Mouse (Mus musculus) C2C12 (cell line): ENCODE results near the gene Dbn1. TPM values are rescaled to one million over a fixed set of nuclear protein-coding genes. Genes with fewer than 3 reads are reported as not detected.

Experiments used
- H3K27me3 ChIP-seq: one replicate; pipeline ENCODE4 v1.6.1; 2011; ENCODE audit not compliant: control insufficient read depth, insufficient read depth, insufficient read length
- H3K36me3 ChIP-seq: one replicate; pipeline ENCODE4 v1.6.1; 2011; ENCODE audit not compliant: control insufficient read depth, insufficient read depth
- H3K4me3 ChIP-seq: one replicate; pipeline ENCODE4 v1.5.1; 2011; ENCODE audit warnings: mild to moderate bottlenecking, control low read depth; ENCODE audit not compliant: poor library complexity, insufficient read depth, severe bottlenecking
- H3K79me2 ChIP-seq: one replicate; pipeline ENCODE4 v1.6.1; 2011; ENCODE audit not compliant: control insufficient read depth, insufficient read depth
- H3K79me3 ChIP-seq: one replicate; pipeline ENCODE4 v1.6.1; 2011; ENCODE audit warnings: low read depth, control low read depth
- H3ac ChIP-seq: one replicate; pipeline ENCODE3; 2011; ENCODE audit warnings: low read depth; ENCODE audit not compliant: control insufficient read depth, insufficient read length
- CEBPB ChIP-seq: IDR thresholded peaks from one replicate; pipeline ENCODE4 v1.6.1; 2011; ENCODE audit warnings: low read depth, mild to moderate bottlenecking, control low read depth, moderate library complexity
- CTCF ChIP-seq: IDR thresholded peaks from one replicate; pipeline ENCODE4 v1.5.1; 2011; ENCODE audit not compliant: control insufficient read depth, insufficient read depth, insufficient read length
- FOSL1 ChIP-seq: IDR thresholded peaks from one replicate; pipeline ENCODE4 v1.8.0; 2011; ENCODE audit warnings: mild to moderate bottlenecking, low read length; ENCODE audit not compliant: poor library complexity, insufficient read depth, severe bottlenecking
- MAX ChIP-seq: IDR thresholded peaks from one replicate; pipeline ENCODE4 v1.6.1; 2011; ENCODE audit warnings: mild to moderate bottlenecking, control low read depth
- MYOD1 ChIP-seq: IDR thresholded peaks from one replicate; pipeline ENCODE4 v1.6.1; 2011; ENCODE audit warnings: low read depth; ENCODE audit not compliant: control insufficient read depth, insufficient read length
- MYOG ChIP-seq: IDR thresholded peaks from one replicate; pipeline ENCODE4 v1.6.1; 2011; ENCODE audit not compliant: control insufficient read depth, insufficient read length; ENCODE audit errors: extremely low read depth
- USF1 ChIP-seq: IDR thresholded peaks from one replicate; pipeline ENCODE4 v1.6.1; 2011; ENCODE audit warnings: low read depth, mild to moderate bottlenecking, control low read depth, moderate library complexity
- polyA plus RNA-seq: library from polyadenylated mRNA; unstranded; fragments of >200 nt; fragmentation: generic; extraction: Trizol; gene quantifications from one replicate; pipeline ENCODE4 v1.2.1, GENCODE M21; 2012; ENCODE audit warnings: missing spikeins

Dbn1 gene
- polyA plus RNA-seq, 1 experiment, result 87.7 TPM

DNA sequence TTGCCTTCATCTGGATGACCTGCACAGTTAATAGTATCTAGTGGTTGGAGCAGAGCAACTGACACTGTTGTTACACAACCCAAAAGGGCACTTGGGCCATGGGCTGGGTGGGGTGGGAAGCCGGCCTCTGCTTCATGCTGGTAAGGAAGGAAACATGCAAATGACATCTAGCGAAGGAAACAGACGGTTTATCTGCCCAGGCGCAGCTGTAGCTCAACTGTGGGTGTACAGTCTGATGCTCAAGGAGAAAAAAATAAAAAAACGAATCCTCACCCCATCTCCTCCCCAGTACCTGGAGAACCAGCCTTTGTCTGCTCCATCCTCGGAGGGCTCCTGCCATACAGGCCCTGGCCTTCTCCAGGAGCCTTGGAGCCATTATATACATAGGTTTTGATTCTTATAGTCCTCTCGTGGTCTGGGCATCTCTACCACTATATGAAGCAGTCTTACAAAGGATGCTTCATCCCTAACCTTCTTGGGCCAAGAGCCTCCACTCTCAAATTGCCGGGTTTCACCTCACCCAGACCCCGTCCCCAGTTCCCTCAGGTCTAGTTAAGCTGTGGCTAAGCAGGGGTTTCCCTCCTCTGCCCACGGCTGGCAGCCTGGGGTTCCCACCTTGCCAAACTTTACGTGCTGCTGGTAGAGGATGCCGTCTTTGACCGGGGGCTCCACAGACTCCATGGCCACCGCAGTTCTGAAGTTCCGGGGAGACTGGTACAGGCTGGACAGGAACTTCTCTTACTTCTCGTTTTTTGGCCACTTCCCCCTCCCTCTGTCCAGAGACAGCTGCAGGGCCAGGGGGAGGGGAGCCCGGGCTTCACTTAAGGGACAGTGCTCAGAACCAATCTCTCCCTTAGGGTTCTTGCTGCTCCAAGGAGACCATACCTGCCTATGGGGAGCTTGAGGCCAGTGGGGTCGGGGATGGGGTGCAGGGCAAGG lies 40.2 kb upstream of the Dbn1 start:
- Histone ChIP-seq H3K36me3 (peaks cover 35% of the 10 kb centered on the region), H3K27me3 (no peaks in the 10 kb centered on the region), H3K4me3 (no peak overlapping the region), H3K79me2 (no peaks in the 10 kb centered on the region), H3ac (no peak overlapping the region), H3K79me3 (no peaks in the 10 kb centered on the region)
- TF ChIP-seq MYOD1 (no peak), MYOG (no peak), USF1 (no peak), MAX (no peak), FOSL1 (no peak), CEBPB (no peak), CTCF (no peak)

DNA sequence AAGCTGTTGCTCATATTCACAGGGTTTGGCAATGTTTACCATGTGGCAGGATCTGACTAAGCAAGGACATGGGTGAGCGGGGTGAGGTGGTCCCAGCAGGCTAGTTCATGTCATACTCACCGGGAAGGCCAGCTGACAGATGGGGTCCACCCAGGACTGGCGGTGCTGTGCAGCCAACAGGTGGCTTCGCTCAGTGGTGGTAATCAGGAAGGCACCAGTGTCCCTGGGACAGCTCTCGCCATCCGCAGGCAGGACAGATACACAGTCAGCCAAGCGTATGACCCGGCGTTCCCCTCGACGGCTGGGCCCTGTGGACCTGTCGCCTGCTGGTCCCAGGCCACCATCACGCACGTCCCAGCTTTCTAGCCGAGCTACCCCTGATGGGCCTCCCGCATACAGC lies 39.3 kb upstream of the Dbn1 start:
- TF ChIP-seq FOSL1 (no peak), CTCF (no peak), USF1 (no peak), MYOG (no peak), MAX (no peak), MYOD1 (no peak), CEBPB (no peak)
- Histone ChIP-seq H3K79me2 (no peaks in the 10 kb centered on the region), H3K27me3 (no peaks in the 10 kb centered on the region), H3ac (no peak overlapping the region), H3K36me3 (peaks cover 28% of the 10 kb centered on the region), H3K79me3 (no peaks in the 10 kb centered on the region), H3K4me3 (no peak overlapping the region)

DNA sequence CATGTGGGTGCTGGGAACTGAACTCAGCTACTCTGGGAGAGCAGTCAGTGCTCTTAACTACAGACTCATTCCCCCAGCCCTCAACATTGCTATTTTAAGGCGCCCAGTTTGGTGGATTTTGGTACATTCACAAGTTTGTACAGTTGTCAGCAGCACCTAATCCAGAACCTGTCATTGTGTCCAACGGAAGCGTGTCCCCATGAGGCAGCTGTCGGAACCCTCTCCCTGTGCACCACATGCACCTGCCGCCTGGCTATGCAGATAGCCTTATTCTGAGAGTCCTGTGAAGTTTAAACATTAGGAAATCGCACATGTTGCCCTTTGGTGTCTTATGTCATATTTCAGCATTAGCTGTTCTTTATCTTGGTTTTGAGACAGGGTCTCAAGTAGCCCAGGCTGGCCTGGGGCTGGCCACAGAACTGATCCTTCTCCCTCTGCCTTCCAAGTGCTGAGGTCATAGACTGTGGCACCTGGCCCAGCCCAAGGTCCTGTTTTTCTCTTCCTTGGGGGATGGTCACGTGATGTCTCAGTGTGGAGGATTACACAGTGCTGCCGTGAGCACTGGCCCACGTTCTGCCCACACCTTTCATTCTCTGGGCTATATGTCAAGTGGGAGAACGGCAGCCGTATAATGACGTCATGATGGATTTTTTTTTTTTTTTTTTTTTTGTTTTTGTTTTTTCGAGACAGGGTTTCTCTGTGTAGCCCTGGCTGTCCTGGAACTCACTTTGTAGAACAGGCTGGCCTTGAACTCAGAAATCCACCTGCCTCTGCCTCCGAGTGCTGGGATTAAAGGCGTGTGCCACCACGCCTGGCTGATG lies 38.0 kb upstream of the Dbn1 start:
- H3K79me2 ChIP-seq, result no peaks in the 10 kb centered on the region
- peaks cover 15% of the 10 kb centered on the region for H3K36me3 ChIP-seq
- no peak overlapping the region for H3K4me3 ChIP-seq
- H3ac ChIP-seq, result no peak overlapping the region
- no peaks in the 10 kb centered on the region for H3K27me3 ChIP-seq
- TF ChIP-seq FOSL1 (no peak), MYOG (no peak)
- H3K79me3 ChIP-seq, result no peaks in the 10 kb centered on the region

DNA sequence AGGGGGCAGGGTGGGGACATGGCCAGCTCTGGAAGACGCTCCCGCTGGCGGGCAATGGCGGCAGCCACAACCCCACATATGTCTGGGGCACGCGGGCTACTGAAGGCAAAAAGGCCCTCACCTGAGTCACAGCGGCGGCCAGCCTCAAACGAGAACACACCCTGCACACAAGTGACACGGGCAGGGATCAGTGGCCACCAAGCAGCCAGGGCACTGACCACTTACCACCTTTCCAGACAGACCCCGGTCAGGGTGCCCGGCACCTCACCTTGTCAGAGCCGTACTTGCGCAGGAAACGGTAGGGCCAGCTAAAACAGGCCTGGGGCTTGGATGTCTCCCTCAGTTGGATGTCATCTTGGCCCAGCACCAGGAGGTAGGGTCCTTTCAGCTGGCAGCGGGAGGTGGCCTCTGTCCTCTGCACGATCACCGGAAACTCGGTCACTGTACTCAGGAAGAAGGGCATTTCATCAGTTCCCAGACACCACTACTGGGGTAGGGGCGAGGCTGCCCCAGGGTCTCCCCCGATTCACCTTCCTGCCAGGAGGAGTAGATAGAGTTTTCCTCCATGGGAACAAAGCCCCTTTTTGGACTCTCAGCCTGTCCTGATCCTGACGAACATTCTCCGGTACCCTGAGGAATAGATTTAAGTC lies 36.2 kb upstream of the Dbn1 start:
- no peaks in the 10 kb centered on the region for H3K27me3 ChIP-seq
- H3K36me3 ChIP-seq, result no peaks in the 10 kb centered on the region
- TF ChIP-seq FOSL1 (no peak), MYOG (no peak), MYOD1 (no peak), CTCF (no peak), USF1 (no peak), CEBPB (no peak), MAX (no peak)
- no peaks in the 10 kb centered on the region for H3K79me3 ChIP-seq
- no peaks in the 10 kb centered on the region for H3K79me2 ChIP-seq
- no peak overlapping the region for H3K4me3 ChIP-seq
- no peak overlapping the region for H3ac ChIP-seq

DNA sequence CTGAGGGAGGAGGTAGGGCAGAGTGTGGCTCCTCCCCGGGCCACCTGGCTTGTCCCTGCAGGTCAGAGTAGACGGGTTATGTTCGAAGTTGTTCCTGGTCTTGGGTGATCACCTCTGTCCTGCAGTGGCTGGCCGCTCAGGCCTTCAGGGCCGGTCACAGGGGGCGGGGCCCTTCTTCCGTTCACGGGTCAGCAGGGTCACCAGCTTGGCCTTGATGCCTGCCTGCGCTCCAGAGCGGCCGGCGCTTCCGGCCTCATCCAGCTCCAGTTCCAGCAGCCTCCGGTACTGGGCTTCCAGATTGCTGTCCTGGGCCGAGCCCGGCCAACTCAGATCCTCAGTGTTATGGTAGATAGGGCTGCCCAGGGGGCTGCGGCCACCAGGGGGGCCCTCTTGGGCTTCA lies 35.4 kb upstream of the Dbn1 start:
- no peak overlapping the region for H3K4me3 ChIP-seq
- H3K27me3 ChIP-seq, result no peaks in the 10 kb centered on the region
- H3ac ChIP-seq, result no peak overlapping the region
- no peaks in the 10 kb centered on the region for H3K36me3 ChIP-seq
- no peaks in the 10 kb centered on the region for H3K79me3 ChIP-seq
- H3K79me2 ChIP-seq, result no peaks in the 10 kb centered on the region
- TF ChIP-seq CEBPB, result no peak
- no peak for TF ChIP-seq MYOD1
- TF ChIP-seq CTCF, result no peak
- no peak for TF ChIP-seq MAX
- no peak for TF ChIP-seq MYOG
- TF ChIP-seq FOSL1, result no peak
- no peak for TF ChIP-seq USF1

DNA sequence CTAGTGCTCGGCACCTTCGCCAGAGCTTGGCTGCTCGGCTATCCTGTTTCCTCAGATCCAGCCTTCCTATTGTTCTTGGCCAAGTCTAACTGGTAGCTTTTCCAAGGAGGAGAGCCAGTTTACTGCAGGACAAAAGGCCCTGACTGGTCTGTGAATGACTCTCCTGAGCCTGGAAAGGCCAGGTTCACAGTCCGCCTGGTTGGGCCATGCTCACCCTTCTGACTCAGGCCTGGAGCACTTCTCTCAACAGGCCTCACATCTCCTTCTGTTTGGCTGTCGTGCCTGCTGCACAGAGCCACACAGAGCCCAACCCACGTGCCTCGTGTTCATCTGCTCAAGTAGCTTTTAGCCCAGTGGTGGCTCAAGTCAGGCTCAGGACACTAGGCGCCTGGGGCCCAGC lies 34.8 kb upstream of the Dbn1 start:
- Histone ChIP-seq H3K4me3 (no peak overlapping the region), H3K79me2 (no peaks in the 10 kb centered on the region), H3K79me3 (no peaks in the 10 kb centered on the region), H3ac (no peak overlapping the region), H3K36me3 (no peaks in the 10 kb centered on the region), H3K27me3 (no peaks in the 10 kb centered on the region)
- TF ChIP-seq MAX (no peak), FOSL1 (no peak), USF1 (no peak), MYOG (no peak), MYOD1 (no peak), CEBPB (no peak), CTCF (no peak)
